Mouse (Mus musculus) heart, postnatal 25 days (tissue): ENCODE data around the gene Ppp6r2. TPM values are rescaled to one million over a fixed set of nuclear protein-coding genes. Genes with fewer than 3 reads are reported as not detected.

Experiments used
- DNase-seq: peaks from one replicate; pipeline ENCODE4 v3.0.0; 2022; ENCODE audit warnings: low spot score
- intact Hi-C: fragments of 180-260 bp; cut with DNase I; formaldehyde crosslinking; loops from one replicate; pipeline ENCODE4 v1.15.1; 2025
- total RNA-seq, 2 experiments: library from RNA; stranded (reverse); gene quantifications; 2 replicates each; pipeline ENCODE4 v1.2.3; 2021

Gene Ppp6r2
- total RNA-seq, 2 experiments from 2014 or later, result 63.4 to 65.0 TPM

GRCm38 (mm10) chr15:89233586-89233985, 22.2 kb downstream of the Ppp6r2 start:
- intact Hi-C loops, result no loop called here
- DNase-seq, result no peak

- DNase-seq, result no peak
- intact Hi-C loops, result no loop called here
Observed at GRCm38 (mm10) chr15:89234052-89234451, 22.7 kb downstream of the Ppp6r2 start.

DNA sequence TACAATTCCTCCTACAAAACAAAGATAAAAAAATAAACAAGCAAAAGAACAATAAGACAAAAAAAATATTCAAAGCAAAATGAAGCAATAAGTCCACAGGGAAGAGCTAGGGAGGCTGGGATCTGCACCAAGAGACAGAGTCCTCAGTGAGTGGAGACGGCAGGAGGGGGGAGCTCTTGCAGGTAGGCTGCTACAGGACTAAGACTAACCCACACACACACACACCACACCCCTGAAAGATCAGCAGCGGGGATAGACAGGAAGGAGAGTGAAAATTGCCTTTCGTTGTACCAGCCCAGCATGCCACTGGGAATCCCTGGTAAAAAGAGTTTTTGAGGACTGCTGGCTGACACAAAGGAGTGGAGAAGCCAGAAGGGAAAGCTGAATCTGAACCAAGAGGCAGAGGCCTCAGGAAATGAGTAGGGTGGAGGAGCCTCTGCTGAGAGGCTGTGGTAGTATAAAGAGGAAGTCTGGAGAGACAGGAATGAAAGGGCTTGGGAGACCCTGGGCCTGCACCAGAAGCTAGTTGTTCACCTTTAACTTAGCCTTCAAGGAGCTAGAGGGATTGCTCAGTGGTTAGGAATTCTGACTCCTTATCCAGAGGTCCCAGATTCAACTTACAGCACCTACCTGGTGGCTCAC, 28.5 kb downstream of the Ppp6r2 start:
- intact Hi-C loops, result no loop called here

DNA sequence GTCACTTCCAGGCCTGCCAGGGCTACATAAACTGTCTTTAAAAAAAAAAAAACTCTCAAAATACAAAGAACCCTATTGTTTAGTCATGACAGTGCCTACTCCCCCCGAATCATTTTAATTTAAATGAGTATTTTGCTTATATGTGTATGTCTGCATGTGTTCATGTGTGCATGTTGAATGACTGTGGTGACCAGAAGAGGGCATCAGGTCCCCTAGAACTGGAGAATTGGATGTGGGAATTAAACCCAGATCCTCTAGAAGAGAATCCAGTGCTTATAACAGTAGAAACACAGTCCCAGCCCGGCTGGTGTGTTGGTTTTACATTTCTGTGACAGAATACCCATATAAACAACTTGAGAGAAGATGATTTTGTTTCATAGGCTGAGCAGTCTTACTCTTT, 29.7 kb downstream of the Ppp6r2 start:
- DNase-seq, result no peak
- intact Hi-C loops, result no loop called here

More for the DNA sequence above, 28.5 kb downstream of the Ppp6r2 start:
- no peak for DNase-seq

DNA sequence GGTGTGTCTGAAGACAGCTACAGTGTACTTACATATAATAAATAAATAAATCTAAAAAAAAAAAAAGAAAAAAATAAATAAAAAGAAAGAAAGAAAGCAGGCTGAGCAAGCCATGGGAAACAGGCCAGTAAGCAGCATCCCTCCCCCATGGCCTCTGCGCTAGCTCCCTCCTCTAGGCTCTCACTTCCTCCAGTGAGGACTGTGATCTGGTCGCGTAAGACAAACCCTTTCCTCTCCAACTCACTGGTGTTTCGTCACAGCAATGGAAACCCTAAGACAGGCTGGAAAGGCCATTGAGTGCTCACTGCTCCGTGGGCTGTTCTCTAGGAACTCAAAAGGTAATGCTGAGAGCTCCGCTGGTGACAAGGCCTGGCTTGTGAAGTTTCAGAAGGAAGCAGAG, 37.7 kb downstream of the Ppp6r2 start:
- intact Hi-C loops, result no loop called here
- DNase-seq, result no peak

DNA sequence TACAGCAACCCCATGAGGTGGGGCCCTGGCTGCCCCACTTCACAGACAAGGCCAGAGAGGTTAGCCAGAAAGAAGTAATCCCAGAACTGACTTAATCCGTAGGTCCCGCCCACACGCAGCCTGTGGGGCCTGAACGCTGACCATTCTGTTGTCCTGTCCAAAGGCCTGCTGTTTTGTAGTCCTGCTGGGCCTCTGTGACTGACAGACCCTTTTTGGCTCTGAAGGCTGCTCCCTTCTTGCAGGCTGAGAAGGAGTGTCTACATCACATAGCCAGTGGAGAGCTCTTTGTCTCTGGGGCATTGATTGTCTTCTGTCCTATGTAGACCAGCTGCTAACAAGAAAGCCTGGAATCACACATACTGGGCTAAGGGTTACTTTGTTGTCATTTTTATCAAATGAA, 44.0 kb downstream of the Ppp6r2 start:
- DNase-seq, result no peak
- intact Hi-C loops, result no loop called here

DNA sequence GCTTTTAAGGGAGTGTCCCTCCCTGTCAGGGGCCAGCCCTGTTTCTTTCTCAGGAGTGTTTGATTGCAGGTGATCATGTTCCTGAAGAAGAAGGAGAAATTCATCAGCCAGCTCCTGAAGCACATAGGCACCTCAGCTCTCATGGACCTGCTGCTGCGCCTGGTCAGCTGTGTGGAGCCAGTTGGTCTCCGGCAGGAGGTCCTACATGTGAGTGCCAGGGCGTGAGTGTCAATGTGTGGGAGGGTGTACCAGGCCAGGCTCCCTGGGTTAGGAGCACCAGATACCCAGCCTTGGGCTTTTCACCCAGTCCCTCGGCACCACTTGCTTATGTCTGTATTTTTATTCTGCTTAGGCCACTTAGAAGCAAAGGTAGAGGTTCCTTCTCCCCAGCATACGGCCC, 47.6 kb downstream of the Ppp6r2 start:
- DNase-seq, result no peak
- intact Hi-C loops, result no loop called here

GRCm38 (mm10) chr15:89264485-89264884, 53.1 kb downstream of the Ppp6r2 start:
- intact Hi-C loops, result no loop called here
- no peak for DNase-seq

- intact Hi-C loops, result no loop called here
- no peak for DNase-seq
Observed at GRCm38 (mm10) chr15:89275497-89275896, 64.1 kb downstream of the Ppp6r2 start.

DNA sequence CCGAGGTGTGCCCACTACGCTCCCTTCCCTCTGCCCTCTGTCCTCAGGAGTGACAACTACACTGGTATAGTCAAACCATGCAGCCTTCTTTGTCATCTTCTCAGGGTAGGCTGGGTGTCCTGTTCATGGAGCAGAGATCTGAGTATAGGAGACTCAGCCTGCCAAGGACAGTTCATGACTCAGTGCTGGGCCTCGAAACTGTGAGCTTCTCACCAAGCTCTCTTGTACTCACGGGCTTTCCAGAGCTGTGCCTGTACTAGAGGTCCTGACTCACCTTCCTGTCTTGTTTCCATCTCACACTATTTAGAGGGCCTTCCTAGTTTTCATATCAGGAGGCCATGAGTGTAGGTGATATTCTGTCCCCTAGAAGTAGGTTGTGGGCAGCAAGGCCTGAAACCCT, 66.0 kb downstream of the Ppp6r2 start:
- intact Hi-C loops, result no loop called here

GRCm38 (mm10) chr15:89282546-89282945, 71.2 kb downstream of the Ppp6r2 start:
- DNase-seq, result no peak
- intact Hi-C loops, result no loop called here

More for the DNA sequence above, 66.0 kb downstream of the Ppp6r2 start:
- DNase-seq, result no peak

DNA sequence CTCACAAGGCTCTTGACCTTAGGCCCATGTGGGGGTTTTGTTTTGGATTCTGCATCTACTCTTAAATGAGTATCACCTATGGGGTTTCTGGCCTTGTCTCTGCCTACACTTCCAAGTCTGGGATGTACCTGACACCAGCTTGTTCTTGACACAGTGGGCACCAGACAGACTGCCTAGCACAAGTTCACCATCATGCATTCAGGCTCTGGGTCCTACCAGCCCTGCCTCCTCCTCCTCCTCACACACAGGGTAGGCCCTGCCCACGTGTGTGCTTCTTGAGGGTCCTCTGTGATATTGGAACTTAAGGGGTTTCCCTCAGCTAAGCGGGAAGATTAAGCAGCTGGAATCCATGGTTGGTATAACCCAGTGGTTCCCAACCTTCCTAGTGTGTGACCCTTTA, 72.7 kb downstream of the Ppp6r2 start:
- intact Hi-C loops, result no loop called here
- no peak for DNase-seq

DNA sequence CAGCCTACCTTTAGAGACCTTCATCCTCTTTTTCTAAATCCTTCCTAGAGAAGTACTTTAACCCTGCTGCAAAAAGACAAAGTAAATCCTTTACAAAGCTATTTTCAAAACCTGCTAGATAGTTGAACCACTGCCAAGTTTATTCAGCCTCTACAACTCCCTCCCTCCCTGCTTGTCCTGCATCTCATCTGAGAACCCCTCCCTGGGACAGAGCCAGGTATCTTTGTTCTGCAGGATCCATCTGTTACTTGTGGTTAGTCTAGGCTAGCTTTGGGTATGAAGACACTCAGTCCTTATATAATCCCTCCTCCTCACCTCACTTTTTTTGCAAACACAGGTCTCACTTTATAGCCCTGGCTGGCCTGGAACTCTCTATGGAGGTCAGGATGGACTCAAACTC, 73.7 kb downstream of the Ppp6r2 start:
- intact Hi-C loops, result no loop called here
- no peak for DNase-seq

DNA sequence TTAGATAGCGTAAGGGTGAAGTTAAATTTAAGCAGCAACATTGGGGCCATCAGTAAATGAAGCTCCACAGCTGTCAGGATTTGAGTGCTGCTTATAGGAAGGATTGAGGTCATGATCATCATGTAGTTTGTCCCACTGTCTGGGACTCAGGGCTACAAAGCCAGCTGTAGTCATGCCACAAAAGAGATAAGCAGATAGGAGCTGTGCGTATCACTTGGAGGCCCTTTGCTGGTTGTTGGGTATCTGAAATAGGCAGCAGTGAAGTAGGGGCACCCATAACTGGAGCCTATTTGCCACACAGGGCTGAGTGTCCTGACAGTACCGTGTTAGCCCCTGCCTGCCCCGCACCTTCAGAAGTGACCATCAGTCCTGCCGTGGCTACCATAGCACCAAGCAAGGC, 74.1 kb downstream of the Ppp6r2 start:
- no peak for DNase-seq
- intact Hi-C loops, result no loop called here

GRCm38 (mm10) chr15:89286114-89286513, 74.8 kb downstream of the Ppp6r2 start:
- intact Hi-C loops, result no loop called here
- no peak for DNase-seq

- intact Hi-C loops, result no loop called here
Observed at GRCm38 (mm10) chr15:89286582-89286981, 75.2 kb downstream of the Ppp6r2 start.

DNA sequence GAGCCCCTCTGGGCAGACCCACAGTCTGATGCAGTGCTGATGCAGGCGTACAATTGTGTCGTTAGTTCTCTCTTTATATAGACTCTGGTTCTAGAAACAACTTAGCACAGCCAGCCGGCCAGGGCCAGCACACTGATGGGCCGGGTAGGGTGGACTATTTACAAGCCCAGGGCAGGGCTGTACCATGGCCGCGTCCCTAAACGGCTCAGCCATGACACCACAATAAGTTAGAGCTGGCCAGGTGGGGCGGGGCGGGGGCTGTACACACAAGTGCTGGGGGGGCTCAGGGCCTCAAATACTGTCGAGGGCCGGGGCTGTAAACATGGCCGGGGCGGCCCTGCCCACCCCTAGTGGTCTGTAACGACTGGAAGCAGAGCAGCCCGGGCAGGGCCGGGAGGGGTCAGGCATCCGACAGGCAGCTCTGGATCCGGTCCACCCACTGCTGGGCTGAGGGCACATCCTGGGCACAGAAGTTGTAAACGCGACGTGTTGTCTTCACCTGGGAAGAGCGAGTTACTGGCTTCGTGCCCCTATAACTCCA, 76.9 kb downstream of the Ppp6r2 start:
- intact Hi-C loops, result no loop called here
- no peak for DNase-seq

More at GRCm38 (mm10) chr15:89286582-89286981, 75.2 kb downstream of the Ppp6r2 start:
- DNase-seq, result no peak

DNA sequence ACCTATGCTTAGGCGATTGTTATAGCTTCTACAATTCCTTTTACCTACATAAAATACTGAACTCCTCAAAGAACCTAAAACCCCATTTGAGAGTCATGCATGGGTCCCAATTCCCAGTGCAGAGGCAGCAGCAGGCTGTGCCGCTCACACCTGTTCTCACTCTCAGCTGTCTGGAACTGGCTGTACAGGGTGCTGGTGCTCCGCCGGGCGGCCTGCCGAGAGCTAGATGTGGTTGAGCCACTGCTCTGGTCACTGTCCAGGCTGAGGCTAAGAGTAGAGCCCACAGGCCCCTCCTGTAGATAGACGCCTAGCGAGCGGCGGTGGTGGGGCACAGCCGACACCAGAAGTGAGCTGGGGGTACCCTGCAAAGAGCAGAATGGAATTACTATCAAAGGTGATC, 78.1 kb downstream of the Ppp6r2 start:
- no peak for DNase-seq
- intact Hi-C loops, result no loop called here

DNA sequence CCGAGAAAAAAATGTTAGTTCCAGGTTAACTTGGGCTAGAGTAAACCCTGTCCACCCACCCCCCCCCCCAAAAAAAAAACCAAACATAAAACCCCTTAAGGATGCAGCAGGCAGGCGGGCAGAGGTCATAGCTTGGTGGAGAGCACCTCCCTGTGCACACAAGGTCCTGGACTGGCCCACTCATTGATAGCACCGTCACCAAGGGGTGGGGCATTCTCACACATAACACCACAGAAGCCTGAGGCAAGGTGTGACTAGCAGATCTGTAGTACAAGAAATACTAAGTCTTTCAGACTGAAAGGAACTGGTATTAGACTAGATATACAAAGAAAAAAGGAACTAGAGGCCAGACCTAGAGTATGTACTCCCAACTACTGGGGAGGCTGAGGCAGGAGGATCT, 80.2 kb downstream of the Ppp6r2 start:
- intact Hi-C loops, result no loop called here
- no peak for DNase-seq

GRCm38 (mm10) chr15:89292795-89293194, 81.4 kb downstream of the Ppp6r2 start:
- intact Hi-C loops, result no loop called here
- DNase-seq, result no peak

DNA sequence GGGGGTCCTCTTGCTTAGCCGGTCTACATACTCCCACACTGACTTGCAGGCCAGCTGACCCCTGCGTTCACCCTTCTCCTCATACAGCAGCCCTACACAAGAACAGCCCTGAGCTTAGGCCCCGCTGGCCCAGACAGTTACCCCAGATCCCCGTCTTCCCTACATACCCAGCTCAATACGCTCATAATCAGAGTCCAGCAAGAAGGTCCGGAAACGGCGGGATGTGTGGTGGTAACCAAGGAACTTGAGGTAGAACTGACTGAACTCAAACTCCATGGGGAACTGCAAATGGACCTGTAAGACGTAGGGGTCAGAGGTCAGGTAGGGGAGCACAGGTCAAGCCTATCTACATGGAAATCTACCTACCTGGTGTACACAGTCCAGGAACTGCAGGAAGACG, 82.4 kb downstream of the Ppp6r2 start:
- intact Hi-C loops, result no loop called here

DNA sequence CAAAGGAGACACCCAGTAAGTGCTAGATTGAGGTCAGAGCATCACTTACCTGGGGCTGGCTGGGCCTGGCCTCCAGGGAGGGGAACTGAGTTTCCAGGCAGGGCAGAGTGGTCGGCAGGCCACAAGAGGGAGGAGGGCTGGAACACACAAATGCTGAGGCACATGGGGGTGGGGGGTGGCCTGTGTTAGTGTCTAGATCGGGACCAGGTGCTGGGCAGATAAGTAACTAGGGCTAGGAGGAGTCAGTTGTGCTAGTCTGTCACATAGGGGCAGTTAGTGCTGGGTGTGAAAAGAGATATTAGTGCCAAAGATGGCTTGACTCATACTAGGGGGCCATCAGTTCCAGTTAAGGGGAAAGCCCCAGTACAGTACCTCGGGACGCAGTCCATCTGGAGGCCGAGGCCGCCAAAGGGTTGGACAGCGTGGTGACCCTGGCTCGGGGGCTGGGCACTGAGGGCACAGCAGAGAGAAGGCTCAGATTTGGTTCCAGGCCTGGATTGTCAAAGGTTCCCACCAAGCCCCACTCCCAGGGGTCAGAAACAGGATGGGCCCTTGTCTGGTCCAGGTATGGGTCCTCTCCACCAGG, 84.3 kb downstream of the Ppp6r2 start:
- intact Hi-C loops, result no loop called here
- no peak for DNase-seq

More for the DNA sequence above, 82.4 kb downstream of the Ppp6r2 start:
- no peak for DNase-seq
